Mouse (Mus musculus): ENCODE data around the gene Rab26. TPM values are rescaled to one million over a fixed set of nuclear protein-coding genes. Genes with fewer than 3 reads are reported as not detected.

Rab26 gene
- polyA plus RNA-seq, 1 experiment from 2014 or later: 2.8 TPM

GRCm38 (mm10) chr17:24478663-24479380 is 55.2 kb downstream of the Rab26 start, which contains the start of gene Mlst8:
TSS of gene Mlst8 (minus strand) at chr17:24479078.
- Histone ChIP-seq H3K4me1 (ENCODE audit: insufficient read depth) (peaks cover 3% of the 10 kb centered on the region; the same call in 1 of the 2 replicates), H3K9ac (peak within 1 kb of the TSS; percentile 82), H3K4me2 (peak within 1 kb of the TSS; percentile 62), H3K36me3 (ENCODE audit: insufficient read depth) (peaks cover 33% of the 10 kb centered on the region), H3K27ac (ENCODE audit: low read depth) (peak within 1 kb of the TSS; percentile 96), H3K9me3 (ENCODE audit: low read depth, low read length) (no peaks in the 10 kb centered on the region), H3K4me3 (ENCODE audit: low read depth, low read length) (peak within 1 kb of the TSS; percentile 73), H3K27me3 (ENCODE audit: insufficient read depth, low read length) (no peaks in the 10 kb centered on the region)
- WGBS: under 1% methylated on average over 48 of the region's 48 CpGs
- peak; percentile 92 for TF ChIP-seq CTCF (IDR thresholded peaks at IDR 0.05; ENCODE audit: low read depth)
- ATAC-seq (ENCODE audit: insufficient read depth) (peak; percentile 96), DNase-seq (peak; percentile 99)

GRCm38 (mm10) chr17:24477985-24478600 is 55.9 kb downstream of the Rab26 start:
- Histone ChIP-seq H3K27me3 (ENCODE audit: insufficient read depth, low read length) (no peaks in the 10 kb centered on the region), H3K4me2 (peak overlapping the region; percentile 62), H3K4me3 (ENCODE audit: low read depth, low read length) (peak overlapping the region; percentile 73), H3K9ac (peak overlapping the region; percentile 82), H3K4me1 (ENCODE audit: insufficient read depth) (peaks cover 3% of the 10 kb centered on the region; the same call in 1 of the 2 replicates), H3K9me3 (ENCODE audit: low read depth, low read length) (no peaks in the 10 kb centered on the region), H3K36me3 (ENCODE audit: insufficient read depth) (peaks cover 40% of the 10 kb centered on the region), H3K27ac (ENCODE audit: low read depth) (no peak overlapping the region)
- 40% methylated on average over 11 of the region's 11 CpGs for WGBS
- peak; percentile 42 for ATAC-seq (ENCODE audit: insufficient read depth)
- DNase-seq: peak; percentile 30
- no peak for TF ChIP-seq CTCF (IDR thresholded peaks at IDR 0.05; ENCODE audit: low read depth)

Other genes with a start within 250 kb of the Rab26 start
- not detected in 2 replicates for gene Abca17, start 183.1 kb downstream of the Rab26 start, polyA plus RNA-seq (2014; fragmentation: Nextera tagmentation; extraction: Ambion mirVana)
- 16.2 and 17.4 TPM in 2 replicates for gene Abca3, start 182.3 kb downstream of the Rab26 start, polyA plus RNA-seq (2014; fragmentation: Nextera tagmentation; extraction: Ambion mirVana)
- 282 and 292 TPM in 2 replicates for gene Rnps1, start 119.6 kb downstream of the Rab26 start, polyA plus RNA-seq (2014; fragmentation: Nextera tagmentation; extraction: Ambion mirVana)
- 79.8 and 80.8 TPM in 2 replicates for gene Eci1, start 107.6 kb downstream of the Rab26 start, polyA plus RNA-seq (2014; fragmentation: Nextera tagmentation; extraction: Ambion mirVana)
- gene Dnase1l2, start 91.1 kb downstream of the Rab26 start, polyA plus RNA-seq (2014; fragmentation: Nextera tagmentation; extraction: Ambion mirVana): 1.8 and 2.6 TPM in 2 replicates
- 22.3 and 25.2 TPM in 2 replicates for gene E4f1, start 63.9 kb downstream of the Rab26 start, polyA plus RNA-seq (2014; fragmentation: Nextera tagmentation; extraction: Ambion mirVana)
- gene Pgp, start 63.8 kb downstream of the Rab26 start, polyA plus RNA-seq (2014; fragmentation: Nextera tagmentation; extraction: Ambion mirVana): 57.9 and 60.2 TPM in 2 replicates
- 0.37 TPM in 1 of 2 replicates, not detected in the other for gene Bricd5, start 60.3 kb downstream of the Rab26 start, polyA plus RNA-seq (2014; fragmentation: Nextera tagmentation; extraction: Ambion mirVana)
- gene Mlst8, start 55.1 kb downstream of the Rab26 start, polyA plus RNA-seq (2014; fragmentation: Nextera tagmentation; extraction: Ambion mirVana): 23.8 and 30.2 TPM in 2 replicates
- gene Caskin1, start 45.6 kb downstream of the Rab26 start, polyA plus RNA-seq (2014; fragmentation: Nextera tagmentation; extraction: Ambion mirVana): 0.93 and 1.1 TPM in 2 replicates
- gene Traf7, start 6.3 kb downstream of the Rab26 start, polyA plus RNA-seq (2014; fragmentation: Nextera tagmentation; extraction: Ambion mirVana): 103 and 106 TPM in 2 replicates
- gene Pkd1, start 15.6 kb upstream of the Rab26 start, polyA plus RNA-seq (2014; fragmentation: Nextera tagmentation; extraction: Ambion mirVana): 27.6 and 34.0 TPM in 2 replicates
- 62.2 and 66.5 TPM in 2 replicates for gene Tsc2, start 98.4 kb upstream of the Rab26 start, polyA plus RNA-seq (2014; fragmentation: Nextera tagmentation; extraction: Ambion mirVana)
- gene Nthl1, start 98.5 kb upstream of the Rab26 start, polyA plus RNA-seq (2014; fragmentation: Nextera tagmentation; extraction: Ambion mirVana): 15.9 and 18.6 TPM in 2 replicates
- 67.8 and 68.3 TPM in 2 replicates for gene Slc9a3r2, start 116.1 kb upstream of the Rab26 start, polyA plus RNA-seq (2014; fragmentation: Nextera tagmentation; extraction: Ambion mirVana)
- gene Npw, start 124.2 kb upstream of the Rab26 start, polyA plus RNA-seq (2014; fragmentation: Nextera tagmentation; extraction: Ambion mirVana): 0.78 and 1.0 TPM in 2 replicates
- gene Zfp598, start 135.5 kb upstream of the Rab26 start, polyA plus RNA-seq (2014; fragmentation: Nextera tagmentation; extraction: Ambion mirVana): 32.9 and 34.0 TPM in 2 replicates
- 0.83 and 1.3 TPM in 2 replicates for gene Syngr3, start 155.7 kb upstream of the Rab26 start, polyA plus RNA-seq (2014; fragmentation: Nextera tagmentation; extraction: Ambion mirVana)
- 53.9 and 54.4 TPM in 2 replicates for gene Gfer, start 161.9 kb upstream of the Rab26 start, polyA plus RNA-seq (2014; fragmentation: Nextera tagmentation; extraction: Ambion mirVana)
- gene Noxo1, start 162.0 kb upstream of the Rab26 start, polyA plus RNA-seq (2014; fragmentation: Nextera tagmentation; extraction: Ambion mirVana): 3.5 and 5.0 TPM in 2 replicates
- gene Tbl3, start 173.4 kb upstream of the Rab26 start, polyA plus RNA-seq (2014; fragmentation: Nextera tagmentation; extraction: Ambion mirVana): 97.9 and 112 TPM in 2 replicates
- 0.46 and 0.71 TPM in 2 replicates for gene Rnf151, start 183.9 kb upstream of the Rab26 start, polyA plus RNA-seq (2014; fragmentation: Nextera tagmentation; extraction: Ambion mirVana)
- 1,798 and 1,884 TPM in 2 replicates for gene Rps2, start 183.9 kb upstream of the Rab26 start, polyA plus RNA-seq (2014; fragmentation: Nextera tagmentation; extraction: Ambion mirVana)
- 211 and 221 TPM in 2 replicates for gene Ndufb10, start 190.3 kb upstream of the Rab26 start, polyA plus RNA-seq (2014; fragmentation: Nextera tagmentation; extraction: Ambion mirVana)
- gene Rpl3l, start 193.6 kb upstream of the Rab26 start, polyA plus RNA-seq (2014; fragmentation: Nextera tagmentation; extraction: Ambion mirVana): not detected in 2 replicates
- gene Msrb1, start 202.4 kb upstream of the Rab26 start, polyA plus RNA-seq (2014; fragmentation: Nextera tagmentation; extraction: Ambion mirVana): 35.2 and 37.8 TPM in 2 replicates
- gene Hs3st6, start 218.8 kb upstream of the Rab26 start, polyA plus RNA-seq (2014; fragmentation: Nextera tagmentation; extraction: Ambion mirVana): 2.9 and 3.3 TPM in 2 replicates